Mouse (Mus musculus): Measurements from ENCODE around the gene Nwd1. TPM values are rescaled to one million over a fixed set of nuclear protein-coding genes. Genes with fewer than 3 reads are reported as not detected.

Nwd1 gene
- total and polyA plus RNA-seq, 2 experiments from 2014 or later = 0.20 to 2.3 TPM

DNA sequence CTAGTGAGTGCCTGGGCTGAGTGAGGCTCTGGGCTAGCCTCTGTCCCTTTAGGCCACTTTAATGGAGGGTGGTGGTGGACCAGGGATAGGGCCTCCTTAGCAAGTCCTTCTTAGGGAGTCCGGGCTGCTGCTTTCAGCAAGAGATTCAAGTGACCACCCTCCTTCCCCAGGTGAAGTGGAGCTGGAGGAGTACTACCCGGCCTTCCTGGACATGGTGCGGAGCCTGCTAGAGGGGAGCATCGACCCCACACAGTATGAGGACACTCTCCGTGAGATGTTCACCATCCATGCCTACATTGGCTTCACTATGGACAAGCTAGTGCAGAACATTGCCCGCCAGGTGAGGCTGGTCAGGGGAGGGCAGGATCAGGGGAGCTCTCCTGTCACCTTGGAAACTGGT lies 103.8 kb downstream of the Nwd1 start:
- TF ChIP-seq EP300 (IDR thresholded peaks at IDR 0.05; ENCODE audit: low read depth) (no peak), CTCF (IDR thresholded peaks at IDR 0.05; ENCODE audit: low read depth) (no peak)
- Histone ChIP-seq H3K9ac (replicated peaks; ENCODE audit: low read depth, low read length) (no peak overlapping the region), H3K4me2 (ENCODE audit: low read depth, low read length) (no peak overlapping the region), H3K27ac (ENCODE audit: low read depth) (no peak overlapping the region), H3K4me3 (ENCODE audit: low read depth, low read length) (no peak overlapping the region), H3K4me1 (ENCODE audit: control insufficient read depth, insufficient read depth) (no peaks in the 10 kb centered on the region), H3K36me3 (replicated peaks; ENCODE audit: control insufficient read depth, insufficient read depth, low read length) (peaks cover 92% of the 10 kb centered on the region), H3K27me3 (ENCODE audit: control insufficient read depth, insufficient read depth, low read length) (no peaks in the 10 kb centered on the region), H3K9me3 (replicated peaks; ENCODE audit: control insufficient read depth, low read length) (no peaks in the 10 kb centered on the region)
- ATAC-seq (ENCODE audit: insufficient read depth, low read depth) = no peak
- 90% methylated on average over 6 of the region's 6 CpGs for WGBS
- no peak for DNase-seq (ENCODE audit: low spot score)

DNA sequence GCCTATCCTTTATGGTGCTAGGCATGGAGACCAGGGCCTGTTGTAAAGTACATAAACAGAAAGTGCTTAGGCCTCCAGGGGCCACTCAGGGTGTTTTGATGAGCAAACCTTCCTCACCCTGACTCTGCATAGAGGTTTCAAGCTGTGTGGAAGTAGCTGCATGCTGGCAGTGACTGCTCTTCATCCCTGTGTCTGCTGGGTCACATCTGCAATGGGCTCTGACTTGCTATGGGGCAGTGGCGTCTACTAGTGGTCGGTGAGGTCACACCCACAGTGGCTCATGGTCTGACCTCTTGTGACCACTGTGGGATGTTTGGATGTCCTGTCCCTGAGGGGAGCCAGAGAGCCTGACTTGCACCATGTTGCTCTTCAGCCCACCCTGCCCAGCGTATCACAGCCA lies 104.6 kb downstream of the Nwd1 start:
- Histone ChIP-seq H3K9ac (replicated peaks; ENCODE audit: low read depth, low read length) (no peak overlapping the region), H3K36me3 (replicated peaks; ENCODE audit: control insufficient read depth, insufficient read depth, low read length) (peaks cover 94% of the 10 kb centered on the region), H3K4me3 (ENCODE audit: low read depth, low read length) (no peak overlapping the region), H3K27ac (ENCODE audit: low read depth) (no peak overlapping the region), H3K27me3 (ENCODE audit: control insufficient read depth, insufficient read depth, low read length) (no peaks in the 10 kb centered on the region), H3K4me1 (ENCODE audit: control insufficient read depth, insufficient read depth) (no peaks in the 10 kb centered on the region), H3K4me2 (ENCODE audit: low read depth, low read length) (no peak overlapping the region), H3K9me3 (replicated peaks; ENCODE audit: control insufficient read depth, low read length) (no peaks in the 10 kb centered on the region)
- 83% methylated on average over 3 of the region's 3 CpGs for WGBS
- DNase-seq (ENCODE audit: low spot score) (no peak), ATAC-seq (ENCODE audit: insufficient read depth, low read depth) (no peak)
- TF ChIP-seq EP300 (IDR thresholded peaks at IDR 0.05; ENCODE audit: low read depth) (no peak), CTCF (IDR thresholded peaks at IDR 0.05; ENCODE audit: low read depth) (peak; percentile 16; the same call in 1 of the 2 replicates)

DNA sequence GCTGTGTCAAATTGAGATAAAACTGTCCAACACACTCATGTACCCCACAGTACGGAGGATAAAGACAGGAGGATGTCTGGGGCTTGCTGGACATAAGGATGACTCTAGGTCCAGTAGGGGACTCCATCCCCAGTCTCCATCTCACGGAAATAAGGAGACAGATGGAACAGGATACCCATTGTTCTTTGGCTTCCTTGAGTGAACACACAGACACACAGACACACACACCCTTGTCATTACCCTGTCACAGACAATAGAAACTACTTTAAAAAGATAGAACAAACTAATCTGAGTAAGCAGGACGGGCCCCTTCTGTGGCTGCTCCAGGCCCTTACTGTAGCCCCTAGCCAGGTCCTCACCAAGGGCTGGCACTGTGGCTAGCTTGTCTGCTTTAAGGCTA lies 105.8 kb downstream of the Nwd1 start:
- TF ChIP-seq EP300 (IDR thresholded peaks at IDR 0.05; ENCODE audit: low read depth) (no peak), CTCF (IDR thresholded peaks at IDR 0.05; ENCODE audit: low read depth) (no peak)
- no peak for DNase-seq (ENCODE audit: low spot score)
- peaks cover 94% of the 10 kb centered on the region for H3K36me3 ChIP-seq (replicated peaks; ENCODE audit: control insufficient read depth, insufficient read depth, low read length)

DNA sequence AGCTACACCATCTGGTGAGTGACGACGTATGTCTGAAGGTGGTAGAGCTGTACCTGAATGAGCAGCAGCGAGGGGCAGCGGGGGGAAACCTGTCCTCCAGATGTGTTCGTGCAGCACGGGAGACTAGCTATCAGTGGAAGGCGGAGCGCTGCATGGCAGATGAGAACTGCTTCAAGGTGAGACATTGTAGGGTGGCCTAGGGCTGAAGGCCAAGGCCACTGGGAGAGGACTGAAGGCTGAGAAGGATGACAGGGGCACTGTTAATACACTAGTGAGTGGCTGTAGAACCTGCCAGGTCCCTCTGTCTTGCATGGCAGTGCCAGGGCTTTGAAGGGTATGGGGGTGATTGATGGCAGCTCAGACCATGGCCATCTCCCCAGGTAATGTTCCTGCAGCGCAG lies 106.7 kb downstream of the Nwd1 start:
- Histone ChIP-seq H3K27ac (ENCODE audit: low read depth) (no peak overlapping the region), H3K9me3 (replicated peaks; ENCODE audit: control insufficient read depth, low read length) (no peaks in the 10 kb centered on the region), H3K27me3 (ENCODE audit: control insufficient read depth, insufficient read depth, low read length) (no peaks in the 10 kb centered on the region), H3K9ac (replicated peaks; ENCODE audit: low read depth, low read length) (no peak overlapping the region), H3K36me3 (replicated peaks; ENCODE audit: control insufficient read depth, insufficient read depth, low read length) (peaks cover 91% of the 10 kb centered on the region), H3K4me3 (ENCODE audit: low read depth, low read length) (no peak overlapping the region), H3K4me1 (ENCODE audit: control insufficient read depth, insufficient read depth) (no peaks in the 10 kb centered on the region), H3K4me2 (ENCODE audit: low read depth, low read length) (no peak overlapping the region)
- no peak for DNase-seq (ENCODE audit: low spot score)
- 93% methylated on average over 9 of the region's 9 CpGs for WGBS
- TF ChIP-seq EP300 (IDR thresholded peaks at IDR 0.05; ENCODE audit: low read depth) (no peak), CTCF (IDR thresholded peaks at IDR 0.05; ENCODE audit: low read depth) (no peak)
- no peak for ATAC-seq (ENCODE audit: insufficient read depth, low read depth)

More for the DNA sequence above, 105.8 kb downstream of the Nwd1 start:
- H3K9me3 ChIP-seq (replicated peaks; ENCODE audit: control insufficient read depth, low read length) = no peaks in the 10 kb centered on the region
- peak overlapping the region; percentile 38; the same call in 1 of the 2 replicates for H3K27ac ChIP-seq (ENCODE audit: low read depth)
- H3K9ac ChIP-seq (replicated peaks; ENCODE audit: low read depth, low read length) = no peak overlapping the region
- no peaks in the 10 kb centered on the region for H3K27me3 ChIP-seq (ENCODE audit: control insufficient read depth, insufficient read depth, low read length)
- H3K4me1 ChIP-seq (ENCODE audit: control insufficient read depth, insufficient read depth) = no peaks in the 10 kb centered on the region
- no peak for ATAC-seq (ENCODE audit: insufficient read depth, low read depth)
- no peak overlapping the region for H3K4me2 ChIP-seq (ENCODE audit: low read depth, low read length)
- no peak overlapping the region for H3K4me3 ChIP-seq (ENCODE audit: low read depth, low read length)
- WGBS = 65% methylated on average over 3 of the region's 3 CpGs

DNA sequence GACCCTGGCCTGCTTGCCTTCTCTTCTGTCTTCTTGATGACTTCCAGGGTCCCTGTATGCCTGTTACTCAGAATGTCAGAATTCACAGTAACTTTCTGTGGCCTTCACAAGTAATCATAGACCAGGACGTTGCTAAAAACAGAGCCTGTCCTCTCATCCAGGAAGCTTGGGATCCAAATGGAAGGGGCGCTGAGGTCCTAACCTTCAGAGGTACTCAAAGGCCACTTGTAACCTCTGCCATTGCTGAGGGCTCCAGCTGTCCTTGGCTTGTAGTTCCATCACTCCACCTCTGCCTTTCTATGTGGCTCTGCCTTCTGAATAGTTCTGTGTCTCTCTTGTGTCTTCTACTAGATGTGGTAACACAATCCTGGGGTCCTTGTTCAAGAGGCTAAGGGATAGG lies 107.3 kb downstream of the Nwd1 start:
- WGBS = 84% methylated on average over 2 of the region's 2 CpGs
- H3K27ac ChIP-seq (ENCODE audit: low read depth) = no peak overlapping the region
- TF ChIP-seq EP300 (IDR thresholded peaks at IDR 0.05; ENCODE audit: low read depth) = no peak
- no peak for TF ChIP-seq CTCF (IDR thresholded peaks at IDR 0.05; ENCODE audit: low read depth)
- no peak overlapping the region for H3K9ac ChIP-seq (replicated peaks; ENCODE audit: low read depth, low read length)
- no peak overlapping the region for H3K4me2 ChIP-seq (ENCODE audit: low read depth, low read length)
- no peak for ATAC-seq (ENCODE audit: insufficient read depth, low read depth)
- H3K4me3 ChIP-seq (ENCODE audit: low read depth, low read length) = no peak overlapping the region
- DNase-seq (ENCODE audit: low spot score) = no peak
- peaks cover 91% of the 10 kb centered on the region for H3K36me3 ChIP-seq (replicated peaks; ENCODE audit: control insufficient read depth, insufficient read depth, low read length)
- H3K27me3 ChIP-seq (ENCODE audit: control insufficient read depth, insufficient read depth, low read length) = no peaks in the 10 kb centered on the region
- H3K9me3 ChIP-seq (replicated peaks; ENCODE audit: control insufficient read depth, low read length) = no peaks in the 10 kb centered on the region
- H3K4me1 ChIP-seq (ENCODE audit: control insufficient read depth, insufficient read depth) = no peaks in the 10 kb centered on the region

DNA sequence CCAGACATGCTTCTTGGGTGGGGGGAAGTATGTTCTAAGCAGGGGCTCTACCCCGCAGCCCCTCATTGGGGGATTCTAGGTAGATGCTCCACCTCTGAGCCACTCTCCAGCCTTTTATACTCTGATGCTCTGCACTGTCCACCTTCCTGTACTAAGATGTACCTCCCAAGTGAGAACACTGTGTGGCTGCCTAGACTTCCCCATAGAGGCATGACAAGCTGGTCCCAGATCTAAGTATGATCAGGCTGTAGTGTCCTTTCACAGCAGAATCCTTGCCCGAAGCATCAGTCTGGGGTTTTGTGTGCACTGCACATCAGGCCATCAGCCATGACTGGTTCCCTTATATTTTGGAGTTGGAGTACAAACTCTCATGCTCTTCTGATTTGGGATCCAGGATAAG lies 109.5 kb downstream of the Nwd1 start:
- Histone ChIP-seq H3K4me2 (ENCODE audit: low read depth, low read length) (no peak overlapping the region), H3K27ac (ENCODE audit: low read depth) (no peak overlapping the region), H3K4me3 (ENCODE audit: low read depth, low read length) (no peak overlapping the region), H3K9me3 (replicated peaks; ENCODE audit: control insufficient read depth, low read length) (no peaks in the 10 kb centered on the region), H3K36me3 (replicated peaks; ENCODE audit: control insufficient read depth, insufficient read depth, low read length) (peaks cover 70% of the 10 kb centered on the region), H3K27me3 (ENCODE audit: control insufficient read depth, insufficient read depth, low read length) (no peaks in the 10 kb centered on the region), H3K9ac (replicated peaks; ENCODE audit: low read depth, low read length) (no peak overlapping the region), H3K4me1 (ENCODE audit: control insufficient read depth, insufficient read depth) (no peaks in the 10 kb centered on the region)
- ATAC-seq (ENCODE audit: insufficient read depth, low read depth) = no peak
- TF ChIP-seq EP300 (IDR thresholded peaks at IDR 0.05; ENCODE audit: low read depth) (no peak), CTCF (IDR thresholded peaks at IDR 0.05; ENCODE audit: low read depth) (no peak)
- 96% methylated on average over 2 of the region's 2 CpGs for whole genome bisulfite sequencing
- DNase-seq (ENCODE audit: low spot score) = no peak
